Mouse (Mus musculus) heart, embryonic 11.5 days (tissue): ENCODE data around the gene Vmn1r220. TPM values are rescaled to one million over a fixed set of nuclear protein-coding genes. Genes with fewer than 3 reads are reported as not detected.
"Not testable (repeated sequence)": the region's sequence is repeated elsewhere in the genome, so short reads cannot be mapped to it uniquely, and the experiment has no call there.

ENCODE experiments used
- ATAC-seq: fragments of 200-750 bp; cut with Nextera tagmentation; replicated peaks from 2 replicates; pipeline ENCODE4 v1.8.0; 2017; ENCODE audit warnings: moderate library complexity; ENCODE audit not compliant: insufficient number of reproducible peaks, low FRiP score, low TSS enrichment
- H3K27ac ChIP-seq: fragments of 300-500 bp; sonication (generic); 2 replicates; pipeline ENCODE4 v1.5.1; 2014; ENCODE audit warnings: mild to moderate bottlenecking, low read depth, low read length
- H3K27me3 ChIP-seq: fragments of 300-500 bp; sonication (generic); 2 replicates; pipeline ENCODE4 v1.6.1; 2014; ENCODE audit warnings: mild to moderate bottlenecking, low read length, mixed read lengths; ENCODE audit not compliant: control insufficient read depth, insufficient read depth
- H3K36me3 ChIP-seq: fragments of 300-500 bp; sonication (generic); 2 replicates; pipeline ENCODE4 v1.6.1; 2014; ENCODE audit warnings: mild to moderate bottlenecking, low read length, moderate library complexity, mixed read lengths; ENCODE audit not compliant: control insufficient read depth, insufficient read depth
- H3K4me1 ChIP-seq: fragments of 300-500 bp; sonication (generic); 2 replicates; pipeline ENCODE4 v1.6.1; 2014; ENCODE audit warnings: low read length; ENCODE audit not compliant: control insufficient read depth, insufficient read depth
- H3K4me2 ChIP-seq: fragments of 300-500 bp; sonication (generic); 2 replicates; pipeline ENCODE4 v1.6.1; 2014; ENCODE audit warnings: mild to moderate bottlenecking, moderate library complexity
- H3K4me3 ChIP-seq: fragments of 300-500 bp; sonication (generic); 2 replicates; pipeline ENCODE4 v1.5.1; 2014; ENCODE audit warnings: low read depth, low read length
- H3K9ac ChIP-seq: fragments of 300-500 bp; sonication (generic); 2 replicates; pipeline ENCODE4 v1.6.1; 2014; ENCODE audit warnings: mild to moderate bottlenecking, low read depth, low read length, moderate library complexity
- H3K9me3 ChIP-seq: fragments of 300-500 bp; sonication (generic); replicated peaks from 2 replicates; pipeline ENCODE4 v1.6.1; 2016; ENCODE audit warnings: low read length; ENCODE audit not compliant: control insufficient read depth
- WGBS: fragments of 180-500 bp; shearing (Covaris S2); extraction: QIAGEN DNeasy Blood & Tissue Kit; methylation state at CpG from one replicate; pipeline ENCODE4 v1.1.7; 2014; ENCODE audit not compliant: insufficient replicate concordance; 5-methylcytosine and 5-hydroxymethylcytosine counted together
- polyA plus RNA-seq: library from polyadenylated mRNA; unstranded; fragments of >200 nt; fragmentation: Nextera tagmentation; extraction: Ambion mirVana; gene quantifications from 2 replicates; pipeline ENCODE4 v1.2.1, GENCODE M21; 2014

The Vmn1r220 gene
- polyA plus RNA-seq, result not detected in 2 replicates

DNA sequence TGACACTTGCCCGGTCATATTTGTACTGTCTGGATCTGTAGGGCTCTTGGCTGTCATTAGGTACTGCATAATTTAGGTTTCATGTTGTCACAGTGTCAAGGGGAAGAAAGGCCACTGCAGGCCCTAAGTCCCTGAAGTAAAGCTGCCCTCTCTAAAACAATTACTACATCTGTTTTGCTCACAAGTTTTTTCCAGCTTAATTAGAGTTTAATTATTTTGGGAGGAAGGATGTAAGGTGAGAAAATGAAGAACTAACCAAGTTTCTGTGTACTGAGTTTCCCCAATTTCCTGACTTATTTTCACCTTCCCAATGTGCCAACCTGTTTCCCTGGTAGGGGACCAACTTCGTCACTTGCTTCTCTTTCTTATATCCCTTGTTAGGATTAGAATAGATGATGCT, at the start of gene Vmn1r220:
Gene Vmn1r220 (minus strand): TSS at position 101 of the 400 bp plus-strand sequence.
- ATAC-seq, result no peak
- H3K27me3 ChIP-seq, result no peaks in the 10 kb centered on the region
- no peaks in the 10 kb centered on the region for H3K36me3 ChIP-seq
- 76% methylated on average over 2 of the region's 2 CpGs for WGBS
- H3K4me3 ChIP-seq, result no peak within 1 kb of the TSS
- H3K4me2 ChIP-seq, result no peak within 1 kb of the TSS
- H3K9ac ChIP-seq, result no peak within 1 kb of the TSS
- no peaks in the 10 kb centered on the region for H3K4me1 ChIP-seq
- H3K9me3 ChIP-seq, result no peaks in the 10 kb centered on the region
- H3K27ac ChIP-seq, result no peak within 1 kb of the TSS

DNA sequence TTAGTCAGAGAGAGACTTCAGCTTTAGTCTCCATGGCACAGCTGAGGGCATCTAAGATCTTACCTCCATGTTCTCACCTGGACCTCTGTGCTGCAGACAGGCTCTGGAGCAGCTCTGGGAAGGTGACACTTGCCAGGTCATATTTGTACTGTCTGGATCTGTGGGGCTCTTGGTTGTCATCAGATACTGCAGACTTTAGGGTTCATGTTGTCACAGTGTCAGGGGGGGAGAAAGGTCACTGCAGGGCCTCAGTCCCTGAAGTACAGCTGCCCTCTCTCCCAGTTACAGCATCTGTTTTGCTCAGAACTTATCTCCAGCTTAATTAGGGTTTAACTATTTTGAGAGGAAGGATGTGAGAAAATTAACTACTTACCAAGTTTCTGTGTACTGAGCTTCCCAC, 48.1 kb upstream of the Vmn1r220 start, which contains the start of gene Vmn1r222:
Gene Vmn1r222 (minus strand): TSS at position 101 of the 400 bp plus-strand sequence.
- ATAC-seq, H3K9ac ChIP-seq, H3K4me1 ChIP-seq, H3K9me3 ChIP-seq, H3K27me3 ChIP-seq, H3K36me3 ChIP-seq, H3K4me2 ChIP-seq, H3K27ac ChIP-seq, H3K4me3 ChIP-seq: not testable (repeated sequence)

DNA sequence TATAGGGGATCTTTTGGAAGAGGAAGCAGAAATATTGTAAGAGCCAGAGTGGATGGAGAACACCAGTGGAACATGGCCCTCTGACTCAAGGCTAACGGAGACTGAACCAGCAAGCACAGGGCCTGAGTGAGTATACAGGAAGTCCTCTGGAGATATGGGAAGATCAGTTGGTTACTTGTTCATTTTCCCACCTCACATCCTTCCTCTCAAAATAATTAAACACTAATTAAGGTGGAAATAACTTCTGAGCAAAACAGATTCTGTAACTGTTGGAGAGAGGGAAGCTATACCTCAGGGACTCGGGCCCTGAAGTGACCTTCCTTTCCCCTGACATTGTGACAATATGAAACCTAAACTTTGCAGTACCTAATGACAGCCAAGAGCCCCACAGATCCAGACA, 26.1 kb upstream of the Vmn1r220 start, which contains the start of gene Vmn1r221:
Gene Vmn1r221 (plus strand): TSS at position 301 of the 400 bp plus-strand sequence.
- not testable (repeated sequence) for H3K27me3 ChIP-seq, H3K4me1 ChIP-seq, H3K9me3 ChIP-seq, H3K4me2 ChIP-seq, ATAC-seq, H3K4me3 ChIP-seq, H3K27ac ChIP-seq, H3K9ac ChIP-seq, H3K36me3 ChIP-seq
- 69% methylated on average over 2 of the region's 2 CpGs for WGBS

DNA sequence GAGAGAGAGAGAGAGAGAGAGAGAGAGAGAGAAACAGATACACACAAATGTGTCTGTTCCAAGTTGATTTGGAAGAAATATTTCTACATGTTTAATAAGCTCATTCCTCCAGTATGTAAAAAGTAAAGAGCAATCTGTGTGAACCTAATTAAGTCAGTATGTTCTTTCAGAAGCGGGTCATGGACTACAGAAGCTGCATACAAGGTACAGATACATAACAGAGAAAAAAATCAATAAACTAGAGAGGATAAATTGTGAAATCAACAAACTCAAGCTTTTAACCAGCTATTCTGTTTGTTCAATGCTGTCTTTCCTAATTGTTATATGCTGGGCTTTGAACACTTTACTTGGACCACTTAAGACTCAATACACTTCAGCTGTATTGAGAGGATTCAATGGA, 16.1 kb upstream of the Vmn1r220 start:
- H3K36me3 ChIP-seq, H3K27ac ChIP-seq, H3K9ac ChIP-seq, H3K27me3 ChIP-seq, ATAC-seq, H3K4me1 ChIP-seq, H3K4me2 ChIP-seq, H3K4me3 ChIP-seq, H3K9me3 ChIP-seq: not testable (repeated sequence)
- whole genome bisulfite sequencing, result 81% methylated on average over 1 of the region's 1 CpGs

DNA sequence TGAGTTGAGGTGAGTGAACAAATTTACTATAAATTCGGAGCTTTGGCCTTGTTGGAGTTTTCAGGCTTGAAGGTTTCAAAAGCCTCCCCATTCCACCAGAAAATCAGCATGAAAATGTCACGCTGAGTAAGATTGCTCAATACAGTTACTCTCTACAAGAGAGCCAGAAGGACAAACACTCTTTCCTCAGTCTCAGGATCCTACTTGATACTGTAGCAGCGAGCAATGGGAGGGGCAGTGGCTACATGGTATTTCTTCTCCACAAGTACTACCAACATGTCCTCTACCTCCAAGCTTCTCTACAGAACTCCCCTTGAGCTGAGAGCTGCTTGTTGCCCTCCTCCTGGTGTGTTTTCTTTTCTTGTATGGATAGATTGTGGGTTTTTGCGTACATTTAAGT, 21.3 kb downstream of the Vmn1r220 start:
- not testable (repeated sequence) for H3K9ac ChIP-seq, H3K36me3 ChIP-seq, H3K4me2 ChIP-seq, H3K9me3 ChIP-seq, H3K27me3 ChIP-seq, ATAC-seq, H3K27ac ChIP-seq, H3K4me1 ChIP-seq, H3K4me3 ChIP-seq
- WGBS, result 80% methylated on average over 4 of the region's 4 CpGs

DNA sequence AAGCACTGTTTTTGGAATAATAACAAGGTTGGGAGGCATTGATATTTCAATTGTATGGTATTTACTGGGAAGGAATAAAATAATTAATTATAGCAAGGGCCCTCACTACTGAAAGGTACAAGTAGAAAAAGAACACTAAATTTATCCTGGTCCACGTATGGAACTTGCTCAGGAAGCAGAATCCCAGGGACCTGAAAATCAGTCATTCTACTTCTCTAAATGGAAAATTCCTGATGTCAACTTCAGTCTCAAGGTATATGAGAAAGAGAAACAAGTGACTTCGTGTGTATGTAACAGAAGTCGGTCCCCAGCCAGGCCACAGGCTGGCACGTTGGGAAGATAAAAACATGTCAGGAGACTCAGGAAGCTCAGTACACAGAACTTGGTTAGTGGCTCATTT, 28.8 kb downstream of the Vmn1r220 start, which contains the start of gene Vmn1r219:
Gene Vmn1r219 (plus strand): TSS at position 301 of the 400 bp plus-strand sequence.
- Histone ChIP-seq H3K36me3 (no peaks in the 10 kb centered on the region), H3K27ac (no peak within 1 kb of the TSS), H3K27me3 (no peaks in the 10 kb centered on the region), H3K9me3 (no peaks in the 10 kb centered on the region), H3K4me3 (no peak within 1 kb of the TSS), H3K9ac (no peak within 1 kb of the TSS), H3K4me1 (no peaks in the 10 kb centered on the region), H3K4me2 (no peak within 1 kb of the TSS)
- no peak for ATAC-seq
- WGBS, result 62% methylated on average over 4 of the region's 4 CpGs

DNA sequence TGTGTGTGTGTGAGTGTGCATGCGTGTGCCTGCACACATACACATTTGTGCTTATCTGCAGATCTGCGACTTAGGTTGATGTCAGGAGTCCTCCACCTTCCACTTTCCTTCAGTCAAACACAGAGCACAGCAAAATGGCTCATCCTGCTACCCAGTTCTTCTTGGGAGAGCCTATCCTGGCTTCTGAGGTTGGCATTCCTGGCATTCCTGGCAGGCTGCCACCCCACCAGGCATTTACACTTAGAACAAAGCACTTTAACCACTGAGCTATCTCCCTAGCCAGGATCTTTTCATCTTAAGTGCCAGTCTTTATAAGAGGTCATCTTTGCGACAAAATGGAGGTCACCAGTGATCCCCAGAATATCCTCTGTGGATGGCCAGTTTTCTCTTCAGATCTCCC, 29.9 kb downstream of the Vmn1r220 start:
- Histone ChIP-seq H3K4me1 (no peaks in the 10 kb centered on the region), H3K4me3 (no peak overlapping the region), H3K27me3 (no peaks in the 10 kb centered on the region), H3K36me3 (no peaks in the 10 kb centered on the region), H3K9ac (no peak overlapping the region), H3K9me3 (no peaks in the 10 kb centered on the region), H3K4me2 (no peak overlapping the region), H3K27ac (no peak overlapping the region)
- no peak; the same call in 1 of the 2 replicates for ATAC-seq
- 53% methylated on average over 3 of the region's 3 CpGs for WGBS

DNA sequence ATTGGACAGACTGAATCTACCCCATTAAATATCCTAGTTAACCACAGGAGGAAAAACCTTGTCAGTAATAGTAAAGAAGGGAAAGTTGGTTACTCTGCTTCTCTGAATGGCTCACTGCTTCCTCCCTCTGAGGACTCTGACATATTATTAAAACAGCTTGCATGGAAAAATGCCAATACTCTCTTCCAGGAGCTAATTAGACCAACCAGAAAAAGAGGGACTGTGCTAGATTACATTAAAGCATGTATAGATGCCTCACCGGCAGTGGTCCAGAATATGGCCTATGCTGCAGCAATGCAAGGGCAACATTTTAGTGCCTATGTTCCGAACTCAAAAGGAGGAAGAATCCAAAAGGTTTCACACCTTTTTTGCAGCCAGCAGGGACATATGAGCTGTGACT, 48.9 kb downstream of the Vmn1r220 start:
- 81% methylated on average over 2 of the region's 2 CpGs for WGBS
- Histone ChIP-seq H3K36me3 (no peaks in the 10 kb centered on the region), H3K4me2 (no peak overlapping the region), H3K9ac (no peak overlapping the region), H3K27ac (no peak overlapping the region), H3K27me3 (no peaks in the 10 kb centered on the region), H3K4me3 (no peak overlapping the region), H3K9me3 (no peaks in the 10 kb centered on the region), H3K4me1 (no peaks in the 10 kb centered on the region)
- no peak for ATAC-seq

DNA sequence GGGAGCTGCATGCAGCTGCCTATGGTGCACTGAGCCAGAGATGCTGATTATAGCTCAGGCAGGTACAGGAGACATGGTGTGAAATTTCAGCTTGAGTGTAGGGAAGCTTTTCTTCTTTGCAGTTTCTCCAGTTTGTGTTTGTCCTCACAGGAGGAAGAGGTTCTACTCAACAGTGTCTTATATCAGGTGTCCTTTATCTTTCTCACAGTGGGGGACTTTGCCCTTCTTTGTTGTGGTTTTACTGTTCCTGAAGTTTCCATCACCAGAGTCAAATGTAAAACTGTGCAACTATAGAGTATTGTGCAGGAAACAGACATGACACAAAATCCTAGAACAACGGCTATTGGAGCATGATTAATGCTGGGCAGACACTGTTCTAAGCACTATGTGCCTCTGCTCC, 54.3 kb downstream of the Vmn1r220 start:
- no peaks in the 10 kb centered on the region for H3K27me3 ChIP-seq
- no peak for ATAC-seq
- H3K36me3 ChIP-seq, result no peaks in the 10 kb centered on the region
- no peak overlapping the region for H3K27ac ChIP-seq
- WGBS, result 65% methylated on average over 1 of the region's 1 CpGs
- H3K9me3 ChIP-seq, result no peaks in the 10 kb centered on the region
- H3K4me3 ChIP-seq, result no peak overlapping the region
- no peaks in the 10 kb centered on the region for H3K4me1 ChIP-seq
- H3K4me2 ChIP-seq, result no peak overlapping the region
- no peak overlapping the region for H3K9ac ChIP-seq
